Comparison of ENCODE assay signal across 8 mouse cellular contexts in the genomic region with DNA sequence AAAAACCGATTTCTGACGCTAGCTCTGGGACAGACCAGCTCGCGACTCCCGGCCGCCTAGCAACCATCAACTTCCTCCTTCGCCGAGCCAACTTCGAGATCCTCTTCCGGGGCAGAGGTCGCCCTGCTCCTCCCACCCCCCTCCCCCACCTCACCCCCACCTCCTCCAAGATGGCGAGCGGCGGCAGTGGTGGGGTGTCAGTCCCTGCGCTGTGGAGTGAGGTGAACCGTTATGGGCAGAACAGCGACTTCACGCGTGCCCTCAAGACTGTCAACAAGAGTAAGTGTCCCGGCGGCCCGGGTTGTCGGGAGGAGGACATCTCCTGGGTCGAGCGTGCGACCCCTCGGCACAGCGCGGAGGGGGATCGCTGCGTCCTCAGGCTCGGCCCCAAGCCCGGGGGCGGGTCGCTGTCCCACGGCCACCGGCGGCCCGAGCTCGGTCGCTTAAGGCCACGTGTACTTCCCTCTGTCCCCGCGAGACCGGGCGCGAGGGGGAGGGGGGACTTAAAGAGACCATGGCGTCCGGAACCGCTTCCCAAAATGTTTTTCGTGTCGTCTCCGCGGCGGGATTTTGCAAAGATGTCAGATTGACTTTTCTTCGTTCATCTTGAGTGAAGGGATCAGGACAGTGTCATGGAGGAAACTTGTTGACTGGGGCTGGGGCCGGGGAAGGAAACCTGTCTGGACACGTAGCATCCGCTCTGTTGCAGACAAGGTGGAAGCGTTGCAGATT. TPM values are rescaled to one million over a fixed set of nuclear protein-coding genes. Genes with fewer than 3 reads are reported as not detected.
DNase-seq lines count a peak whose midpoint lies in the region; ATAC-seq and TF ChIP-seq lines count a peak whose summit lies in the region.

Srp72 (plus strand) TSS at position 130 of the 732 bp plus-strand sequence.

- H3K27me3 ChIP-seq in E14TG2a.4 (ENCODE audit: insufficient read depth, low read length) = no peaks in the 10 kb centered on the region
- H3K27me3 ChIP-seq in forebrain, embryonic 13.5 days = no peaks in the 10 kb centered on the region
- H3K27me3 ChIP-seq in heart, postnatal 0 days (ENCODE audit: control insufficient read depth, insufficient read depth, low read length) = no peaks in the 10 kb centered on the region
- H3K27me3 ChIP-seq in liver, embryonic 14.5 days (ENCODE audit: control insufficient read depth, insufficient read depth, low read length) = no peaks in the 10 kb centered on the region
- no peaks in the 10 kb centered on the region for H3K27me3 ChIP-seq in stomach, embryonic 15.5 days (replicated peaks)

- H3K4me1 ChIP-seq in E14TG2a.4 (replicated peaks; ENCODE audit: low read depth, low read length) = peaks cover 35% of the 10 kb centered on the region
- H3K4me1 ChIP-seq in forebrain, embryonic 13.5 days = peaks cover 17% of the 10 kb centered on the region
- H3K4me1 ChIP-seq in heart, postnatal 0 days (ENCODE audit: control insufficient read depth, insufficient read depth) = peaks cover 11% of the 10 kb centered on the region
- H3K4me1 ChIP-seq in liver, embryonic 14.5 days (replicated peaks; ENCODE audit: control insufficient read depth in 2 of 2, insufficient read depth in 2 of 2, low read length in 1 of 2) = peaks cover 10% of the 10 kb centered on the region in 2 experiments; a peak in 3 of 4 replicates
- peaks cover 8% of the 10 kb centered on the region; the same call in 1 of the 2 replicates for H3K4me1 ChIP-seq in stomach, embryonic 15.5 days

- no peak for TF ChIP-seq CTCF in E14TG2a.4 (conservative IDR thresholded peaks at IDR 0.05; ENCODE audit: low read length)
- no peak for TF ChIP-seq CTCF in heart, postnatal 0 days (IDR thresholded peaks at IDR 0.05; ENCODE audit: low read depth)
- TF ChIP-seq CTCF in liver, embryonic 14.5 days (IDR thresholded peaks at IDR 0.05; ENCODE audit: low read depth) = no peak

- H3K36me3 ChIP-seq in E14TG2a.4 (ENCODE audit: insufficient read depth, low read length) = peaks cover 48% of the 10 kb centered on the region
- H3K36me3 ChIP-seq in forebrain, embryonic 13.5 days (ENCODE audit: poor library complexity, severe bottlenecking) = peaks cover 25% of the 10 kb centered on the region
- H3K36me3 ChIP-seq in heart, postnatal 0 days (replicated peaks; ENCODE audit: control insufficient read depth, insufficient read depth, low read length) = peaks cover 39% of the 10 kb centered on the region
- H3K36me3 ChIP-seq in liver, embryonic 14.5 days (replicated peaks; ENCODE audit: control insufficient read depth, insufficient read depth, low read depth) = peaks cover 32% of the 10 kb centered on the region
- peaks cover 13% of the 10 kb centered on the region; the same call in 1 of the 2 replicates for H3K36me3 ChIP-seq in stomach, embryonic 15.5 days

- H3K9me3 ChIP-seq in E14TG2a.4 (ENCODE audit: low read length) = no peaks in the 10 kb centered on the region
- H3K9me3 ChIP-seq in forebrain, embryonic 13.5 days (replicated peaks) = no peaks in the 10 kb centered on the region
- no peaks in the 10 kb centered on the region for H3K9me3 ChIP-seq in heart, postnatal 0 days (replicated peaks; ENCODE audit: control insufficient read depth, low read length)
- H3K9me3 ChIP-seq in liver, embryonic 14.5 days (ENCODE audit: control insufficient read depth, low read length) = no peaks in the 10 kb centered on the region
- H3K9me3 ChIP-seq in stomach, embryonic 15.5 days = no peaks in the 10 kb centered on the region

- H3K9ac ChIP-seq in forebrain, embryonic 13.5 days = peak within 1 kb of the TSS; percentile 75
- H3K9ac ChIP-seq in heart, postnatal 0 days (replicated peaks; ENCODE audit: low read depth, low read length) = peak within 1 kb of the TSS; percentile 87
- peak within 1 kb of the TSS; percentile 94 for H3K9ac ChIP-seq in liver, embryonic 14.5 days (replicated peaks)
- H3K9ac ChIP-seq in stomach, embryonic 15.5 days = peak within 1 kb of the TSS; percentile 93

- peak within 1 kb of the TSS; percentile 98 for H3K4me3 ChIP-seq in E14TG2a.4 (replicated peaks; ENCODE audit: low read length)
- H3K4me3 ChIP-seq in forebrain, embryonic 13.5 days = peak within 1 kb of the TSS; percentile 76
- peak within 1 kb of the TSS; percentile 89 for H3K4me3 ChIP-seq in heart, postnatal 0 days (ENCODE audit: low read depth, low read length)
- H3K4me3 ChIP-seq in liver, embryonic 14.5 days (ENCODE audit: insufficient read depth in 1 of 2, low read depth in 2 of 2, low read length in 2 of 2) = peak within 1 kb of the TSS; percentile 86 to 99
- peak within 1 kb of the TSS; percentile 97 for H3K4me3 ChIP-seq in stomach, embryonic 15.5 days (replicated peaks)

- under 1% methylated on average over 58 of the region's 60 CpGs for WGBS in forebrain, embryonic 13.5 days
- WGBS in heart, postnatal 0 days = under 1% methylated on average over 59 of the region's 60 CpGs
- 1% methylated on average over 59 of the region's 60 CpGs for WGBS in liver, embryonic 14.5 days (ENCODE audit: insufficient replicate concordance)
- under 1% methylated on average over 60 of the region's 60 CpGs for WGBS in stomach, embryonic 15.5 days

- H3K27ac ChIP-seq in forebrain, embryonic 13.5 days = peak within 1 kb of the TSS; percentile 37
- peak within 1 kb of the TSS; percentile 94 for H3K27ac ChIP-seq in heart, postnatal 0 days (ENCODE audit: low read depth)
- peak within 1 kb of the TSS; percentile 62; the same call in 1 of the 2 replicates for H3K27ac ChIP-seq in liver, embryonic 14.5 days
- H3K27ac ChIP-seq in stomach, embryonic 15.5 days = peak within 1 kb of the TSS; percentile 91

- H3K4me2 ChIP-seq in forebrain, embryonic 13.5 days = peak within 1 kb of the TSS; percentile 68
- H3K4me2 ChIP-seq in heart, postnatal 0 days (ENCODE audit: low read depth, low read length) = peak within 1 kb of the TSS; percentile 93
- peak within 1 kb of the TSS; percentile 92 for H3K4me2 ChIP-seq in liver, embryonic 14.5 days (ENCODE audit: low read depth)
- H3K4me2 ChIP-seq in stomach, embryonic 15.5 days = peak within 1 kb of the TSS; percentile 89

- ATAC-seq in forebrain, embryonic 13.5 days = peak; percentile 96
- ATAC-seq in heart, postnatal 0 days (ENCODE audit: insufficient read depth, low read depth) = peak; percentile 96
- peak; percentile 91 for ATAC-seq in liver, embryonic 14.5 days (ENCODE audit: insufficient read depth)
- peak; percentile 94 for ATAC-seq in stomach, embryonic 15.5 days (ENCODE audit: insufficient read depth, low FRiP score, low read depth)

- TF ChIP-seq EP300 in heart, postnatal 0 days (IDR thresholded peaks at IDR 0.05; ENCODE audit: low read depth) = 0 out of 2 replicates have a peak, but pooled peaks have one; percentile 55
- TF ChIP-seq EP300 in liver, embryonic 14.5 days (IDR thresholded peaks at IDR 0.05; ENCODE audit: low read depth) = no peak

- DNase-seq in c-Kit-positive CD71-positive TER-119-positive erythroid progenitor cells, embryonic 14.5 days (ENCODE audit: low spot score) = peak; percentile 81
- peak; percentile 93 for DNase-seq in heart, postnatal 0 days (ENCODE audit: low spot score)
- peak; percentile 84 to 92 for DNase-seq in kidney, postnatal 36 days
- DNase-seq in liver, embryonic 14.5 days (ENCODE audit: low read depth in 3 of 3, low spot score in 3 of 3) = peak; percentile 67 to 74 (median 69)
- peak; percentile 91 for DNase-seq in neural tube, embryonic 10.5 days (ENCODE audit: extremely low spot score, low spot score)

RNA-seq across cellular contexts. Expression of gene Srp72, which starts in this region (rescaled TPM):
- 75.4 and 78.1 TPM in 2 replicates for polyA plus RNA-seq in forebrain, embryonic 13.5 days (2015; fragmentation: Nextera tagmentation; extraction: Ambion mirVana)
- total RNA-seq in heart, postnatal 0 days (2014; rRNA removed; ENCODE audit: low replicate concordance) = 21.8 and 37.8 TPM in 2 replicates
- 32.2 and 36.3 TPM in 2 replicates for polyA plus RNA-seq in heart, postnatal 0 days (2015; fragmentation: Nextera tagmentation; extraction: Ambion mirVana)
- 23.7 and 32.3 TPM in 2 replicates for polyA plus RNA-seq in liver, embryonic 14.5 days (2012; rRNA removed)
- 44.8 and 45.5 TPM in 2 replicates for polyA plus RNA-seq in liver, embryonic 14.5 days (2014; fragmentation: Nextera tagmentation; extraction: Ambion mirVana)
- 89.4 and 94.1 TPM in 2 replicates for polyA plus RNA-seq in stomach, embryonic 15.5 days (2015; fragmentation: Nextera tagmentation; extraction: Ambion mirVana)

Comparison
In these comparisons a context has a peak if more than half of its experiments do, and no peak if none do; other contexts are left out.
1. Peak in every context shown above with its lines: DNase-seq, ATAC-seq, H3K4me3 ChIP-seq and H3K27ac ChIP-seq.
2. H3K27ac ChIP-seq: peak in every context shown above with its lines; median percentile 94 in heart, postnatal 0 days; 91 in stomach, embryonic 15.5 days; 62 in liver, embryonic 14.5 days; 37 in forebrain, embryonic 13.5 days.